Mouse (Mus musculus): ENCODE measurements around the gene Cmss1. TPM values are rescaled to one million over a fixed set of nuclear protein-coding genes. Genes with fewer than 3 reads are reported as not detected.

Gene Cmss1
- polyA plus RNA-seq, 1 experiment = 14.1 TPM

DNA sequence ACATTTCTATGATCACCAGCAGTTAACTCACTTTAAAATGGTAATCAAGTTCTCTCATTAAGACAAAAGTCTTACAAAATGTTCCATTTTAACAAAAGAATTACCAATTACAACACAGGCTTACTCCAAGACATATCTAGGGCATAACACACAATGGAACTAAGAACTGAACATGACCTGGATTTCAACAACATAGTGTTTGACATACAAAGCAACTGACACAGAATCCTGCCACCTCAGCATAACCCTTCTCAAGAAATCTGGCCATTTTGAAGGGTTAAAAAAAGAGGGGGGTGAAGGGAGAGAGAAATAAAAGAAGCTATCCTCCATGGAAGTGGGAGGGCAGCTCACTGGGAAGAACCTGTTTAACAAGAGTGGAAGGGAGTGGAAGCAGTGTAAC is 5.6 kb downstream of the Cmss1 start:
- no peaks in the 10 kb centered on the region for H3K9me3 ChIP-seq (replicated peaks; ENCODE audit: control insufficient read depth, insufficient read depth, low read length, poor library complexity, severe bottlenecking)
- H3K27ac ChIP-seq (ENCODE audit: insufficient read depth, low read length) = no peak overlapping the region
- H3K9ac ChIP-seq (ENCODE audit: low read depth, poor library complexity, severe bottlenecking) = no peak overlapping the region
- no peaks in the 10 kb centered on the region for H3K27me3 ChIP-seq (ENCODE audit: control insufficient read depth, insufficient read depth, low read length, poor library complexity, severe bottlenecking)
- no peaks in the 10 kb centered on the region for H3K36me3 ChIP-seq (ENCODE audit: control insufficient read depth, insufficient read depth, low read length, poor library complexity, severe bottlenecking)
- no peaks in the 10 kb centered on the region for H3K4me1 ChIP-seq (ENCODE audit: control insufficient read depth, insufficient read depth, low read length)
- H3K4me3 ChIP-seq (ENCODE audit: low read depth, low read length) = no peak overlapping the region
- TF ChIP-seq CTCF (IDR thresholded peaks at IDR 0.05; ENCODE audit: low read depth, low read length) (no peak), POLR2A (IDR thresholded peaks at IDR 0.05; ENCODE audit: insufficient read depth, low read length) (no peak), EP300 (IDR thresholded peaks at IDR 0.05; ENCODE audit: insufficient read depth, low read depth, low read length) (no peak)

DNA sequence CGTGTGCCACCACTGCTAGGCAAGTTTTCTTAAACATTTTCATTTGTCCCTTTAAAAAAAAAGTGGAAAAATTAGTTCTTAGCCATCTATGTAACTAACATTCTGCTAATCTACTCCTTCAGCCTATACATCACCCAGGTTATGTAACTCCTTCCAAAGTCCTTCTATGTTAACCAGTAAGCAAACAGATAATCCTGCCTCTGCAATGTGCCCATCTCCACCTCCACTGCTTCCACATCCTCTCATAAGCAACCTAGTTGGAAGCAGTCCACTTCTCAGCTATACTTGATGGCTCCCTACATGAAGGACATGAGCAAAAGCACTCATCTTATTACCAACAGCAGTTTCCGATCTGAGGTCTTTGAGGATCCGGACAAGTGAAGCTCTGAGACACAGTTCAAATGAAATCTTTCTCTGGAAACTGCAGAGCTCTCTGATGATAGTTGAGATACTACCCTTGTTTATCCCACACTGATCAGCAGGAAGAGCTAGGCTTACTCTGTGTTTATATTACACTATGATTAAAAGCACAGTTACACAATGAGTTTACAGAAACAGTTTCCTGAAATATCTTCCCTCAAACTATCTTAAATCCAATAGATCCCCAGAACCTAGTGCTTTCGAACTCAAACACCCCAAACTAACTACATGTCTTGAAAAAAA is 9.2 kb downstream of the Cmss1 start:
- H3K9me3 ChIP-seq (replicated peaks; ENCODE audit: control insufficient read depth, insufficient read depth, low read length, poor library complexity, severe bottlenecking) = no peaks in the 10 kb centered on the region
- no peaks in the 10 kb centered on the region for H3K4me1 ChIP-seq (ENCODE audit: control insufficient read depth, insufficient read depth, low read length)
- H3K27me3 ChIP-seq (ENCODE audit: control insufficient read depth, insufficient read depth, low read length, poor library complexity, severe bottlenecking) = no peaks in the 10 kb centered on the region
- H3K27ac ChIP-seq (ENCODE audit: insufficient read depth, low read length) = no peak overlapping the region
- no peak overlapping the region for H3K9ac ChIP-seq (ENCODE audit: low read depth, poor library complexity, severe bottlenecking)
- no peak overlapping the region for H3K4me3 ChIP-seq (ENCODE audit: low read depth, low read length)
- TF ChIP-seq EP300 (IDR thresholded peaks at IDR 0.05; ENCODE audit: insufficient read depth, low read depth, low read length) (no peak), POLR2A (IDR thresholded peaks at IDR 0.05; ENCODE audit: insufficient read depth, low read length) (no peak)
- no peaks in the 10 kb centered on the region for H3K36me3 ChIP-seq (ENCODE audit: control insufficient read depth, insufficient read depth, low read length, poor library complexity, severe bottlenecking)

DNA sequence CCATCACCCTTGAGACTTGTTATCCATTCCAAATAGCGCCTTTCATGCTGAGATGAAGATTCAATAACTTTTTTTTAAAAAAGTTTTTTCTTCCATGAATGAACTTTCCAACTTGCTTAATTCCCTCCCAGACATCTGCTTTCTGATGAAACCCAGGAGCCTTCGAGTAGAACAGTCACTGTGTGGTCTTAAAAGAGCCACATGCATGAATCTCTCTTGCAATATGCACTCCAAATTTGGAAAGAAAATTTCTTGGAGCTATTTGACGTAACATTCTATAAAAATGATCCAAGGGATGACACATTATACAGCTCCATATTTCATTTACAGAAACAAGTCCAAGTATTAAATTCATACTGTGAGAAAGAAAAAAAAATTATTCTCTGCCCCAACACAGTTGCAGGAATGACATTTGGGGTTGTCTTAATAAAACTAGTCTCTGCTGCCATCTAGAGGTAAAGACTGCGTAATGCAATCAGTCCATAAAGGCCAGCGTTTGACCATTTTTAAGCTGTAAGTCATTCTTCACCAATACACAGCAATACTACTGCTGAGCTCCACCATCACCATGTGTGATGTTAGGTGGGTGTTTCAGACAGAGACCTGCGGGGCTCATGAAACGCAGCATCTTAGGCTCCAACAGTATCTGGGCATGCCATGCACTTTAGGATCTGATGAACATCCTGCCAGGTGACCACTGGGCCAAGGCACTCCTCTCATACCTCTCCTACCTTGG is 13.1 kb downstream of the Cmss1 start:
- Histone ChIP-seq H3K36me3 (ENCODE audit: control insufficient read depth, insufficient read depth, low read length, poor library complexity, severe bottlenecking) (no peaks in the 10 kb centered on the region), H3K27me3 (ENCODE audit: control insufficient read depth, insufficient read depth, low read length, poor library complexity, severe bottlenecking) (no peaks in the 10 kb centered on the region), H3K4me1 (ENCODE audit: control insufficient read depth, insufficient read depth, low read length) (no peaks in the 10 kb centered on the region), H3K9me3 (replicated peaks; ENCODE audit: control insufficient read depth, insufficient read depth, low read length, poor library complexity, severe bottlenecking) (no peaks in the 10 kb centered on the region), H3K4me3 (ENCODE audit: low read depth, low read length) (no peak overlapping the region), H3K9ac (ENCODE audit: low read depth, poor library complexity, severe bottlenecking) (peak overlapping the region; percentile 23; the same call in 1 of the 2 replicates), H3K27ac (ENCODE audit: insufficient read depth, low read length) (peak overlapping the region; percentile 33)
- no peak for TF ChIP-seq EP300 (IDR thresholded peaks at IDR 0.05; ENCODE audit: insufficient read depth, low read depth, low read length)
- TF ChIP-seq CTCF (IDR thresholded peaks at IDR 0.05; ENCODE audit: low read depth, low read length) = no peak
- no peak for TF ChIP-seq POLR2A (IDR thresholded peaks at IDR 0.05; ENCODE audit: insufficient read depth, low read length)

DNA sequence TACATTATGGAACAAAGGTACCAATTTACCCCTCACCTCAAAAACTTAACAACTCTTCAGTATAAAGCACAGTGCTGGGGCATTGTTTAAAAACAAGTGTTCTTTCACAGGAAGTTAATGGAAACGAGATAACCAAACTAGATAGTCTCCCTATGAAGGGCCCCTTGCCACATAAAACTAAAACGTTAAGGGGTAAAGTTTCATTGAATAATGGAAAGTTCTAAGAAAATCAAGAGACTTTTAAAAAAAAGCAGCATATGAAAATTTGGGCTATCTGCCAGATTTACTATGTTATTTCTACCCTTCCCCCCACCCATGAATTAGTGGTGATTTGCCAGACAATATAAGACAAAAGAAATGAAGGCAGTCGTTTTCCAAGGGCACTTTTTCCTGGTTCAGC is 21.5 kb downstream of the Cmss1 start:
- Histone ChIP-seq H3K36me3 (ENCODE audit: control insufficient read depth, insufficient read depth, low read length, poor library complexity, severe bottlenecking) (no peaks in the 10 kb centered on the region), H3K4me3 (ENCODE audit: low read depth, low read length) (no peak overlapping the region), H3K27ac (ENCODE audit: insufficient read depth, low read length) (no peak overlapping the region), H3K27me3 (ENCODE audit: control insufficient read depth, insufficient read depth, low read length, poor library complexity, severe bottlenecking) (no peaks in the 10 kb centered on the region), H3K9ac (ENCODE audit: low read depth, poor library complexity, severe bottlenecking) (no peak overlapping the region), H3K9me3 (replicated peaks; ENCODE audit: control insufficient read depth, insufficient read depth, low read length, poor library complexity, severe bottlenecking) (no peaks in the 10 kb centered on the region), H3K4me1 (ENCODE audit: control insufficient read depth, insufficient read depth, low read length) (no peaks in the 10 kb centered on the region)
- no peak for TF ChIP-seq POLR2A (IDR thresholded peaks at IDR 0.05; ENCODE audit: insufficient read depth, low read length)
- no peak for TF ChIP-seq CTCF (IDR thresholded peaks at IDR 0.05; ENCODE audit: low read depth, low read length)
- TF ChIP-seq EP300 (IDR thresholded peaks at IDR 0.05; ENCODE audit: insufficient read depth, low read depth, low read length) = no peak

DNA sequence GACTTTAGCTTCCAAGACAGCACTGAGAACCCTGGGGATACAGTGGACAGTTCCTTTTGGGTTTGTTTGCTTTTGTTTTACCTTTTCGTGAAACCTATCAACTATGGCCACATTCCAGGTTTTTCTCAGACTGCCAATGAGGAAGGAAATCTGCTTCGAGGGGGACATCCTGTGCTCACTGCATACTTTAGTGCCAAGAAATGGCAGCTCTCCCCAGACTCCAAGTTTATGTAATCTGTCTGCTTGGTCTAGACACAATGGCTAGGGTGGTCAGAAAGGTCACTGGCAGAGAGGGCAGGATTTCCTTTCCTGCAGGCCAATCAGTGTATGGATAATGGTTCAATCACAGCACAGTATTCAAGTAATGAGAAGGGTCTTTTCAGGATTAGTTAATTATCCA is 24.7 kb downstream of the Cmss1 start:
- TF ChIP-seq POLR2A (IDR thresholded peaks at IDR 0.05; ENCODE audit: insufficient read depth, low read length) (no peak), CTCF (IDR thresholded peaks at IDR 0.05; ENCODE audit: low read depth, low read length) (no peak), EP300 (IDR thresholded peaks at IDR 0.05; ENCODE audit: insufficient read depth, low read depth, low read length) (no peak)
- Histone ChIP-seq H3K9me3 (replicated peaks; ENCODE audit: control insufficient read depth, insufficient read depth, low read length, poor library complexity, severe bottlenecking) (no peaks in the 10 kb centered on the region), H3K4me1 (ENCODE audit: control insufficient read depth, insufficient read depth, low read length) (no peaks in the 10 kb centered on the region), H3K36me3 (ENCODE audit: control insufficient read depth, insufficient read depth, low read length, poor library complexity, severe bottlenecking) (no peaks in the 10 kb centered on the region), H3K27me3 (ENCODE audit: control insufficient read depth, insufficient read depth, low read length, poor library complexity, severe bottlenecking) (no peaks in the 10 kb centered on the region), H3K4me3 (ENCODE audit: low read depth, low read length) (no peak overlapping the region), H3K9ac (ENCODE audit: low read depth, poor library complexity, severe bottlenecking) (no peak overlapping the region), H3K27ac (ENCODE audit: insufficient read depth, low read length) (no peak overlapping the region)

DNA sequence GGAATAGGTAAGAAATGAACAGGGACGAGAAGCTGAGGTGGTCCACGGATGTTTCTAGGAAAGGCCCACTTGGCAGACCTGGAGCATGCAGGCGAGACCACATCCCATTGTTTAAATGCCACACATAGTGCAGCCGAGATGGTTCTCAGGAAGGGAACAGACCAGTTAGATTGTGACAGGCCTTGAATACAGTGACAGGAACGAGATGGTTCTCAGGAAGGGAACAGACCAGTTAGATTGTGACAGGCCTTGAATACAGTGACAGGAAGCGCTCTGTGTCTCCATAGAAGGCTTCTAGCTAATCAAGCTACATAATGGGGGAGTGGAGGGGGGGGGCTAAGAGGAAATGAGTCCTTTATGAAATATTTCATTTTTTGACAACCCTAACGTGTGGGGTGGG is 26.6 kb downstream of the Cmss1 start:
- Histone ChIP-seq H3K4me1 (ENCODE audit: control insufficient read depth, insufficient read depth, low read length) (peaks cover 7% of the 10 kb centered on the region), H3K9me3 (replicated peaks; ENCODE audit: control insufficient read depth, insufficient read depth, low read length, poor library complexity, severe bottlenecking) (no peaks in the 10 kb centered on the region), H3K4me3 (ENCODE audit: low read depth, low read length) (no peak overlapping the region), H3K9ac (ENCODE audit: low read depth, poor library complexity, severe bottlenecking) (no peak overlapping the region), H3K27ac (ENCODE audit: insufficient read depth, low read length) (no peak overlapping the region), H3K36me3 (ENCODE audit: control insufficient read depth, insufficient read depth, low read length, poor library complexity, severe bottlenecking) (no peaks in the 10 kb centered on the region), H3K27me3 (ENCODE audit: control insufficient read depth, insufficient read depth, low read length, poor library complexity, severe bottlenecking) (no peaks in the 10 kb centered on the region)
- no peak for TF ChIP-seq POLR2A (IDR thresholded peaks at IDR 0.05; ENCODE audit: insufficient read depth, low read length)
- TF ChIP-seq CTCF (IDR thresholded peaks at IDR 0.05; ENCODE audit: low read depth, low read length) = no peak
- TF ChIP-seq EP300 (IDR thresholded peaks at IDR 0.05; ENCODE audit: insufficient read depth, low read depth, low read length) = no peak

Data from ES-Bruce4 (cell line).